Mouse (Mus musculus): Measurements from ENCODE around the gene Bend3.
"Not testable (repeated sequence)": the region's sequence is repeated elsewhere in the genome, so short reads cannot be mapped to it uniquely, and the experiment has no call there.

Bend3 gene

DNA sequence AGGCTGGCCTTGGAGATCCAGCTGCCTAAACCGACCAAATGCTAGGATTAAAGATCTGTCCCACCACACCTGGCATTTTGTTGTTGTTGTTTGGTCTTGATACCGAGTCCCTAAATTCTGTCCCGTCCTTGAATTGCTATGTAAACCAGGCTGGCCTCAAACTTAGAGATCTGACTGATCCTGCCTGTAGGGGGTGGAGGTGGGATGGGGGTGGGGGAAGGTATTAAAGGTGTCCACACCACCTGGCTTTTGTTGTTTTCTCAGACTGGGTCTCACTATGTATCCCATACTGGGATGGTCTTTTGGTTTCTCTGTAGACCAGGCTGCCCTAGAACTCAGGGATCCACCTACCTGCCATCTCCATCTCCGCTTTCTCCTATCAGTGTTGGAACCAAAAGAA is 2.5 kb downstream of the Bend3 start:
- no peak for DNase-seq

DNA sequence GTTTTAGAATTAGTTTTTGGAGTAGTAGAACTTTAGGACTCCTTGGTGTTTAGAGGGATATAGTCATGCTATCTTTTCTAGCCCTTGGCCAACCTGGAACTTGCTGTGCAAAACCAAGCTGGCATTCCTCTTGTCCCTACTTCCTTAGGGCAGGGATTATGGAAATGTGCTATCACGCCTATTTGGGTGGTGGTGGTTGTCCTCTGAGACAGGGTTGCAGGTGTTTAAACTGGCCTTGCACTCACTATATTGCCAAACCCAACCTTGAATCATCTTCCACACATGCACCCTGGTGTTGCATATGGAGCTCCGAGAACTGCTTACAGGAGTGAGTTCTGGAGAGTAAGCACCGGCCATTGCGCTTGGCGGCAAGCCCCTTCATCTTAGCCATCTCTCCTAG is 3.4 kb downstream of the Bend3 start:
- DNase-seq, result no peak

DNA sequence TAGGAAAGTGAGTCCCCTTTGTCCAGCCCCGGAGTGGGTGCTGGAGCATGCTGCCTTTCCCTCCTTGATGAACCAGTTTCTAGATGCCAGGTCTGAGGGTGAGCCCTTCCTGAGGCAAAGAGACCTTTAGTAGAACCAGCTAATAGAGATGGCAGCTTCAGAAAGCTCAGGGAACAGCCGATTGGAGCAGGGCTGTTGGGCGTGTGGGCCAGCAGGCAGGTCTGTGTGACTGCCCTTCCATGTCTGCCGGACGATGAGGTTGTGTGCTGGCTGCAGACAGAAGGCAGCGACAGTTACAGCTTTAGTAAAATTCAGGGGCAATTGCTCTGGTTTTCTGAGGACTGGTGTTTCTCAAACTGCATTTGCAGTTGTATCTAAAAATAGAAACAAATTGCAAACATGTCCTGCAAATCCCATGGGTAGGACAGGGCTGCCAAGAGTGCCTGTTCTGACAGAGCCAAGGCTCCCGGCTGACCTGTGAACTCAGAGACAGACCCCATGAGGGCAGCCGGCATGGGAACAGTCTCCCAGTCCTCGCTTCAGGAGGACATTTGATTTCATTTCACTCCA is 4.9 kb downstream of the Bend3 start:
- DNase-seq, result peak; percentile 5

DNA sequence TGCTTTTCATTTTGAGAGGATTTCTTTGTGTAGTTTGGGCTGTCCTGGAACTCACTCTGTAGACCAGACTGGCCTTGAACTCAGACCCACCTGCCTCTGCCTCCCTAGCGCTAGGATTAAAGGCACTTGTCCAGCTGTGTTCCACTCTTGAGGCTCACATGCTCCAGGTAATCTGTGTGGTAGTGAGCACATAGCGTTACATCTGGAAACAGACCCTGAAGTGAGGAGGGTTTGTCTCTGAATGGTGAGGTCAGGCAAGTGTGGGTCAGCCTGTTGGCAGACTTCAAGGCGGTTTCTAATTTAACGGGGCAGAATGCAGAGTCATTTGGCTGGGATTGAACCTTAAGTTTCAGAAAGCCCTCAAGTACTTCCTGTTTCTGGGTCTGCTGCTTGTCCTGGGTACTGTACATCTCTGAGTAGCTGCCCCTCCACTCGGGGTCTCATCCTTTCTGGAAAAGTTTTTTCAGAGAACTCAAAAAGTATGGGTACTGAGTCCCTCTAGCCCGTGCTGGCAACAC is 7.2 kb downstream of the Bend3 start:
- DNase-seq, result no peak

DNA sequence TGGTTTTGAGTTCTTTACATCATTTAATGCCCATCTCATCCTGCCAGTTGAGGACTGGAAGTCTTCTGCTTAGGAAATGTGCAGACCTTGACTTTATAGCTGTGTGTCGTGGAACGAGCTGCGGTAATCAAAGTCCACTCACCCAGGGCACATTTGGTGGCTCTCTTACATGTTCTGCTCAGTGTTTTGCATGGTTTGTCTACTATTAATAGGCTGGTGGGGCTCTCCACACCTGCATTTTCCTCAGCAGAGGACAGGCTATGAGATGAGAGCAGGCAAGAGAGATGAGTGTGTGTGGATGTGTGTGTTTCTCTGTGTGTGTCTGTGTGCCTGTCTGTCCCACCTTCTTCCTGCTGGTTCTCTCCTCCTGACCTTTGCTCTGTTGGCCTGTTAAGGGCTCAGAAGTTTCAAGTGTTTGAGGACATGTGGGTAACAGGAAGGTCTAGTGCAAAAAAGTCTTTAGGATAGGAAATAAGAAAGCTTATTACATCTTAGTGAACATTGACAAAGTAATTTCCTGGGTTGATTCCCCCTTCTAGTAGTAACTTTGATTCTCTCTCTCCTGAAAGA is 8.9 kb downstream of the Bend3 start:
- DNase-seq, result no peak

GRCm38 (mm10) chr10:43488258-43488657 is 9.6 kb downstream of the Bend3 start:
- DNase-seq, result no peak

- no peak for DNase-seq
Measured at GRCm38 (mm10) chr10:43489139-43489538, 10.5 kb downstream of the Bend3 start.

DNA sequence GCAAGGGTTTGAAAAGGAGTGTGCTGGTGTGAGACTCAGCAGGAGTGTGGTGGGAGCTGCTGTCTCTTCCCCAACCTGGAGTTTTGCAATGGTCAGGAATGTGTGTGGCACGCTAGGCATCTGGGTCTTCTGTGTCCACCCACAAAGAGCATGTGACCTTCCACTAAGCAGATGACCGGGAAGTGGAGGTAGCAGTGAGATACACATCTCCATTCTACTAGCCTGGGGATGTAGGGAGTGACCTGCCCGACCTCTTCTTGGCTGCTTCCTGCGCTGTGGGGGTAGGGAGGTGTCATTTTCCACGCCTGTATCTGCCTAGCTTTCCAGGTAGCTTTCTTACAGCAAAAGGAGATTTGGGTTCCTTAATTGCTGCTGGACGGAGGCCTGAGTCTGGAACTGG is 10.9 kb downstream of the Bend3 start:
- DNase-seq, result peak; percentile 12

GRCm38 (mm10) chr10:43490034-43490433 is 11.4 kb downstream of the Bend3 start:
- peak; percentile 4 for DNase-seq

DNA sequence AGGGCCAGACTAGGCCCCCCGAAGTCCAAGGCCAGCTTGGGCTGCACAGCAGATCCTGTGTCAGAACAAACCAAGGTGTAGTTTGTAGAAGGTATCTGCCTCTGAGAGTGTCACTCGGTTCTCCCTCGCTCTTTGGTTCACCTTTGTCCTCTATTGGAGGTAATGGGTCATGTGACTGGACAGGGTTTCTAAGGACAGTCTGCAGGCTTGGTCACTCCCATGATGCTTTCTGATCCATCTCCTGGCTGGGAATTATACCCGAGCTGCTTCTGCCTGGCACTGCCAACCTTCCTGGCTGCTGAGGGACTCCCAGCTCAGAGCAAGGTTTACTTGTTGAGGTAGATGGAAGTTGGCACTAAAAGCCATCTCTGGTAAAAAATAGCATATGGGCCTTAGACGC is 12.2 kb downstream of the Bend3 start:
- DNase-seq, result no peak

DNA sequence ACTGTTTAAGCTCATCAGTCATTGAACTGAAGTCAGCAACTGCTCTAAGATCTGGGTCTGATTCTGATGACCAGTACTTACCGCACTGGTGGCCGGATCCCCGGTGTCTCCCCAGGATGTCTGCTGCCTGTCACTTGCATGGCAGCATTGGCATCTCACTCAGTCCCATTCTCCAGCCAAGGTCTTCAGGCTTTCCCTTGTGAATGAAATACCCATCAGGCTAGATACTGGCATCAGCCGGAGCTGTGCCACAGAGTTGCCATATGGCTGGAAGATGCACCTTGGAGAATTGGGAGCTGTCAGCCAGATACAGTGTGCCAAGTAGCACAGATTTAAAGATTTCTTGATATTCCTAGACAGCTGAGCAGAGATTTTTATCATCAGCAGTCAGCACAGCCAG is 24.0 kb downstream of the Bend3 start:
- no peak for DNase-seq

- no peak for DNase-seq
Measured at GRCm38 (mm10) chr10:43504291-43504690, 25.7 kb downstream of the Bend3 start.

DNA sequence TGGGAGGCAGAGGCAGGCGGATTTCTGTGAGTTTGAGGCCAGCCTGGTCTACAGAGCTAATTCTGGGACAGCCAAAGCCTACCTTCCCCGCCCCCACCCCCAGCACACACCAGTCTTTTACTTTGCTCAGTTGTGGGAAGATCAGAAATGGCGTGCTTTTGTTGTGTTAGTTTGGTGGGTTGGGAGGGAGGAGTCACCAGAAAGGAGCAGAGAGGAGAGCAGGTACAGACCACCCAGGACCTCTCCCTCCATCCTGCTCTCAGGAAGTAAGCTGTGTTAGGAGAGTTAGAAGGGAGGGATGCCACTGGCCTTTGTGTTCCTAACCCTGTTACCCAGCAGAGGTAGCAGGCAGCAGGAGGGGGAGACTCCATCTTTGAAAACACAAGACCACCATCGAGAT is 28.4 kb downstream of the Bend3 start:
- no peak for DNase-seq

GRCm38 (mm10) chr10:43509228-43509627 is 30.6 kb downstream of the Bend3 start:
- DNase-seq, result no peak

DNA sequence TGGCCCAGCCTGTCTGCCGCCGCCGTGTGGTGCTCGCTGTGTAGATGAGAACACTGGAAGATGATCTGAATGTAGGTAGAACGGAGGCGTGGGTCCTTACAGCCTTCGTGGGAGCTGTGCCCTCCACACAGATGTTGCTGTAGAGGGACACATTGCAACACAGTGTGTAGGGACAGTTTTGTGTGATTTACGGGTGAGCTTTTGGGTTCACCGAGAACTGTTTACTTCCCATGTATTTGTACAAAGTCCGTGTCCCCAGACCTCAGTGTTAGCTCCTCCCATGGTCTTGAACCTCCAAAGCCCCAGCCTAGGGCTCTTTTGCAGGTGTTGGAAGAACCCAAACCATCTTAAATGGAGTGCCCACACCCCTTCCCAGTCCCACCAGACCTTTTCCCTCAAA is 34.3 kb downstream of the Bend3 start:
- DNase-seq, result no peak

DNA sequence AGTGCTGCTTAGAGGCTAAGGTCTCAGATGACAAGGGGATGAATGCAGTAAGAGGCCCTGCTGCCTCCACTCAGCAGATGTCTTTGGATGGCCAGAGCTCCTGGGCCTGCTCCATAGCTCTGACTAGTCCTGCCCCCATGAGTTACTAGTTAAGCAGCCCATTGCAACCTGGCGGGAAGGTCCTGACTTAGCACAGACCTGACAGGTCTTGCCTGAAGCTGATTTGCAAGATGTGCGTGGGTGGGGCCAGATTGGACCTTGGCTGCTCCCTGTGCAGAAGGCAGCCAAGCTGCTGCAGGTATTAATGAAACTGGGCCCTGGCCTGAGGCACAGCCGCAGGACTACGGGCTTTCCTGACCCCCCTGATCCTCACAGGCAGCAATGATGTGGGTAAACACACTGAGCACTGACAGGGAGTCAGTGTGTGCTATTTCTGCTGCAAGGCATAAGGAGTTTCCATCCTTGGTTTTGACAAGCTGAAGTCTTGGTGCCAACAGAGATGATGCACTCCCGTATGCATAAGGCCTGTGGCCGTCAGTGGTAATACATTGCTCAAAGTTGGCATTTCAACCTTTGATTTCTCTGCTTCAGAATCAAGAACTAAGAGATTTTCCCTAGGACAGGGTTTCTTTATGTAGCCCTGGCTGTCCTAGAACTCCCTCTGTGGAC is 38.5 kb downstream of the Bend3 start:
- DNase-seq, result no peak

DNA sequence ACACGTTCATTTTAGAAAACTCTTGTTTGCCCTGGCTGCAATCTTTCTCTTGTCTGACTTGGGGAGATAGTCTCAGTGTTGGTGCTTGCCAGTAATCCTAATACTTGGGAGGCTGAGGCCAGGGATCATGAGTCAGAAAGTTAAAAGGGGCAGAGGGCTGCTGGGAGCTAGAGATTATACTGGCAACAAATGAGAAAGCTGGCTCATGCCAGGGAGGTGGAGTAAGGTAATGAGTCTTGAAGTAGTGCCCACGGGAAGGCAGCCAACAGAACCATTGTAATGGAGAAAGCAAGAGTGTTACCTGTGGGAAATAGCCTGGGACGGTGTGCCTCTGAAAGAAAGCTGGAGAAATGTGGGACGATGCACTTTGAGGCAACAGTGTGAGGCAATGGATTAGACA is 39.2 kb downstream of the Bend3 start:
- DNase-seq, result peak; percentile 73

DNA sequence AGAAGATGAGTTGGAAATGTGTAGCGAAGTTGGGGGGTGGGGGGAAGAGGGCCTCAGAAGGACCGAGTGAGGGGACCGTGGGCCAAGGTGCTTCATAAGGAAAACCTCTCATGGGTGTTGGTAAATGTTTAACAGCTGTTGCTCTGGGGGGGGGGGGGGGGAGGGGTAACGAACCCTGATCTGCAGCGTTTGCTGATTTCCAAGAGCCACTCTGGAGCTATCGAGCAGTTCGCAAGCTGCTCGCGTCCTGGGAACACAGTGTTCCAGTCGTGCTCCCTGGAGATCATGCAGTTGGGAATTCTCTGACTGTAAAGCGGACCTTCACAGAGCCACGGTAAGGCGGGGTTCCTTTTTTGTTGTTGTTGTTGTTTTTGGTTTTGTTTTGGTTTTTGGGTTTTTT is 39.7 kb downstream of the Bend3 start:
- peak; percentile 45 for DNase-seq

GRCm38 (mm10) chr10:43519977-43520376 is 41.3 kb downstream of the Bend3 start:
- no peak for DNase-seq

- DNase-seq, result not testable (repeated sequence)
Measured at GRCm38 (mm10) chr10:43523931-43524330, 45.3 kb downstream of the Bend3 start, which contains the start of gene Gm9803. Gene Gm9803 (plus strand): TSS chr10:43524084.

- DNase-seq, result no peak
Measured at GRCm38 (mm10) chr10:43527283-43528269, 48.9 kb downstream of the Bend3 start.

- no peak for DNase-seq
Measured at GRCm38 (mm10) chr10:43534382-43534781, 55.8 kb downstream of the Bend3 start.

DNA sequence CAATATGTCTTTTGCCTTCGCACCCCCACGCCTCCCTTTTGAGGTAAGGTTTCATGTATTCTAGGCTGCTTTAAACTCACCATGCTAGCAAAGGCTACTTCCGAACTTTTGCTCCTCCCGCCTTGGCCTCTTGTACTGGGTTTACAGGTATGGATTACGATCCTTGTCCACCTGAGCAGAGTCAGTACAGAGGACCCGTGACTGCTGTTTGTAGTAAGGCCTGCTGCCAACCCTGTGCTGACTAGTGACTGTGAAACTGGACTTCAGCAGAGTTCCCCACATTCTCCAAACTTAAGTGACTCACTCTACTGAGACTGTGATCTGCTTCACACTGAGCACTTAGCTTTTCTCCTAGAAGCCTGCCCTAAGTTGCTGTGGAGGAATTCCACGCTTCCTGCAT is 59.0 kb downstream of the Bend3 start:
- DNase-seq, result no peak

Data from lung, postnatal 14 days (tissue).